Mouse (Mus musculus) heart, embryonic 15.5 days (tissue): Measurements from ENCODE around the gene Dgcr6. TPM values are rescaled to one million over a fixed set of nuclear protein-coding genes. Genes with fewer than 3 reads are reported as not detected.

ENCODE experiments used
- polyA plus RNA-seq: library from polyadenylated mRNA; unstranded; fragments of >200 nt; fragmentation: Nextera tagmentation; extraction: Ambion mirVana; gene quantifications from 2 replicates; pipeline ENCODE4 v1.2.1, GENCODE M21; 2015

Gene Dgcr6
- polyA plus RNA-seq, 1 experiment from 2014 or later: 55.8 TPM

Other genes starting within 250 kb of the Dgcr6 start
- gene B830017H08Rik, start 219.7 kb upstream of the Dgcr6 start, polyA plus RNA-seq: not detected in 2 replicates
- gene Car15, start 214.5 kb upstream of the Dgcr6 start, polyA plus RNA-seq: 1.5 and 2.1 TPM in 2 replicates
- gene Gm20518, start 161.2 kb upstream of the Dgcr6 start, polyA plus RNA-seq: 0.19 and 0.24 TPM in 2 replicates
- gene Tssk1, start 158.6 kb upstream of the Dgcr6 start, polyA plus RNA-seq: 0.03 TPM in 1 of 2 replicates, not detected in the other
- gene Dgcr2, start 154.3 kb upstream of the Dgcr6 start, polyA plus RNA-seq: 41.8 and 58.9 TPM in 2 replicates
- not detected in 2 replicates for gene Tssk2, start 154.2 kb upstream of the Dgcr6 start, polyA plus RNA-seq
- 25.0 and 34.5 TPM in 2 replicates for gene Ess2, start 141.5 kb upstream of the Dgcr6 start, polyA plus RNA-seq
- not detected in 2 replicates for gene Gsc2, start 137.8 kb upstream of the Dgcr6 start, polyA plus RNA-seq
- gene Slc25a1, start 124.6 kb upstream of the Dgcr6 start, polyA plus RNA-seq: 22.5 and 37.4 TPM in 2 replicates
- not detected in 2 replicates for gene Vpreb2, start 72.4 kb upstream of the Dgcr6 start, polyA plus RNA-seq
- 5.8 and 7.4 TPM in 2 replicates for gene Prodh, start 37.3 kb downstream of the Dgcr6 start, polyA plus RNA-seq
- 0.60 and 1.2 TPM in 2 replicates for gene Rtn4r, start 74.8 kb downstream of the Dgcr6 start, polyA plus RNA-seq
- gene Ccdc188, start 165.0 kb downstream of the Dgcr6 start, polyA plus RNA-seq: 0.14 TPM in 1 of 2 replicates, not detected in the other
- 18.8 and 29.3 TPM in 2 replicates for gene Zdhhc8, start 182.3 kb downstream of the Dgcr6 start, polyA plus RNA-seq
- gene Trmt2a, start 195.8 kb downstream of the Dgcr6 start, polyA plus RNA-seq: 44.1 and 75.4 TPM in 2 replicates
- gene Ranbp1, start 195.9 kb downstream of the Dgcr6 start, polyA plus RNA-seq: 301 and 339 TPM in 2 replicates
- 1.2 and 2.4 TPM in 2 replicates for gene Gm49776, start 205.5 kb downstream of the Dgcr6 start, polyA plus RNA-seq
- gene Dgcr8, start 236.4 kb downstream of the Dgcr6 start, polyA plus RNA-seq: 15.8 and 19.6 TPM in 2 replicates